Mouse (Mus musculus) kidney, embryonic 14.5 days (tissue): ENCODE measurements at regions not wholly inside any gene's neighbourhood (a gene's known extent, or its start where the extent isn't known, plus 50 kb on each side); places are given as distances from the start of the nearest gene placed in this dataset. TPM values are rescaled to one million over a fixed set of nuclear protein-coding genes. Genes with fewer than 3 reads are reported as not detected.

Source experiments
- microRNA-seq: library from miRNA; unstranded; fragments of <30 nt; microRNA quantifications from one replicate; pipeline ENCODE4, GENCODE M21; 2016

Small RNA genes in the stretch of these regions (microRNA-seq; reads per million reads assigned to microRNA genes)
- not detected for gene Gm44301
